Mouse (Mus musculus) limb, embryonic 12.5 days (tissue): ENCODE measurements around the gene Zfp217. TPM values are rescaled to one million over a fixed set of nuclear protein-coding genes. Genes with fewer than 3 reads are reported as not detected.

Source experiments
- ATAC-seq: fragments of 200-750 bp; cut with Nextera tagmentation; 2 replicates; pipeline ENCODE4 v1.8.0; 2017; ENCODE audit warnings: low read depth, moderate TSS enrichment; ENCODE audit not compliant: insufficient number of reproducible peaks, insufficient read depth, low FRiP score, low TSS enrichment
- H3K27ac ChIP-seq: fragments of 300-500 bp; sonication (generic); 2 replicates; pipeline ENCODE4 v1.5.1; 2016; ENCODE audit warnings: mild to moderate bottlenecking, moderate library complexity
- H3K27me3 ChIP-seq: fragments of 300-500 bp; sonication (generic); 2 replicates; pipeline ENCODE4 v1.6.1; 2016; ENCODE audit warnings: mild to moderate bottlenecking, moderate library complexity
- H3K36me3 ChIP-seq: fragments of 300-500 bp; sonication (generic); 2 replicates; pipeline ENCODE4 v1.6.1; 2016; ENCODE audit warnings: mild to moderate bottlenecking, moderate library complexity
- H3K4me1 ChIP-seq: fragments of 300-500 bp; sonication (generic); replicated peaks from 2 replicates; pipeline ENCODE4 v1.6.1; 2016
- H3K4me2 ChIP-seq: fragments of 300-500 bp; sonication (generic); 2 replicates; pipeline ENCODE4 v1.6.1; 2016; ENCODE audit warnings: mild to moderate bottlenecking, moderate library complexity
- H3K4me3 ChIP-seq: fragments of 300-500 bp; sonication (generic); replicated peaks from 2 replicates; pipeline ENCODE4 v1.5.1; 2016; ENCODE audit warnings: mild to moderate bottlenecking
- H3K9ac ChIP-seq: fragments of 300-500 bp; sonication (generic); replicated peaks from 2 replicates; pipeline ENCODE4 v1.6.1; 2016; ENCODE audit warnings: mild to moderate bottlenecking, moderate library complexity
- H3K9me3 ChIP-seq: fragments of 300-500 bp; sonication (generic); 2 replicates; pipeline ENCODE4 v1.6.1; 2016; ENCODE audit warnings: mild to moderate bottlenecking, moderate library complexity
- WGBS: fragments of 180-500 bp; shearing (Covaris S2); methylation state at CpG from one replicate; pipeline ENCODE4 v1.1.7; 2016; 5-methylcytosine and 5-hydroxymethylcytosine counted together
- polyA plus RNA-seq: library from polyadenylated mRNA; unstranded; fragments of >200 nt; fragmentation: Nextera tagmentation; extraction: Ambion mirVana; gene quantifications from 2 replicates; pipeline ENCODE4 v1.2.1, GENCODE M21; 2016

Zfp217 gene
- polyA plus RNA-seq, 1 experiment from 2014 or later, result 5.0 TPM

- 2% methylated on average over 10 of the region's 10 CpGs for WGBS
- peaks cover 36% of the 10 kb centered on the region for H3K4me1 ChIP-seq
Measured at GRCm38 (mm10) chr2:170131981-170132460, 15.9 kb downstream of the Zfp217 start.

GRCm38 (mm10) chr2:170130780-170131645, 16.9 kb downstream of the Zfp217 start:
- peak overlapping the region; percentile 96 for H3K9ac ChIP-seq
- ATAC-seq, result peak; percentile 85
- under 1% methylated on average over 93 of the region's 122 CpGs for WGBS
- no peaks in the 10 kb centered on the region for H3K36me3 ChIP-seq
- H3K27ac ChIP-seq, result peak overlapping the region; percentile 96
- no peaks in the 10 kb centered on the region for H3K27me3 ChIP-seq
- no peaks in the 10 kb centered on the region for H3K9me3 ChIP-seq
- peak overlapping the region; percentile 62 for H3K4me2 ChIP-seq
- H3K4me1 ChIP-seq, result peaks cover 46% of the 10 kb centered on the region
- H3K4me3 ChIP-seq, result peak overlapping the region; percentile 96

More at GRCm38 (mm10) chr2:170131981-170132460, 15.9 kb downstream of the Zfp217 start:
- H3K9ac ChIP-seq, result no peak overlapping the region
- no peaks in the 10 kb centered on the region for H3K9me3 ChIP-seq
- H3K4me3 ChIP-seq, result peak overlapping the region; percentile 96
- no peak for ATAC-seq
- peak overlapping the region; percentile 62 for H3K4me2 ChIP-seq
- H3K27me3 ChIP-seq, result no peaks in the 10 kb centered on the region
- H3K27ac ChIP-seq, result no peak overlapping the region
- no peaks in the 10 kb centered on the region for H3K36me3 ChIP-seq

GRCm38 (mm10) chr2:170129923-170130779, 17.8 kb downstream of the Zfp217 start:
- Histone ChIP-seq H3K27me3 (no peaks in the 10 kb centered on the region), H3K9ac (peak overlapping the region; percentile 96), H3K4me3 (peak overlapping the region; percentile 96), H3K27ac (peak overlapping the region; percentile 96), H3K36me3 (no peaks in the 10 kb centered on the region), H3K4me2 (peak overlapping the region; percentile 62), H3K4me1 (peaks cover 54% of the 10 kb centered on the region), H3K9me3 (no peaks in the 10 kb centered on the region)
- WGBS, result under 1% methylated on average over 48 of the region's 48 CpGs
- peak; percentile 27; the same call in 1 of the 2 replicates for ATAC-seq

GRCm38 (mm10) chr2:170129248-170129922, 18.5 kb downstream of the Zfp217 start:
- Histone ChIP-seq H3K9me3 (no peaks in the 10 kb centered on the region), H3K27me3 (no peaks in the 10 kb centered on the region), H3K4me2 (peak overlapping the region; percentile 62), H3K4me1 (peaks cover 55% of the 10 kb centered on the region), H3K9ac (peak overlapping the region; percentile 96; the same call in 1 of the 2 replicates), H3K27ac (peak overlapping the region; percentile 96), H3K36me3 (no peaks in the 10 kb centered on the region), H3K4me3 (peak overlapping the region; percentile 96)
- 25% methylated on average over 5 of the region's 5 CpGs for WGBS
- ATAC-seq, result no peak

- peaks cover 5% of the 10 kb centered on the region; the same call in 1 of the 2 replicates for H3K36me3 ChIP-seq
- WGBS, result 9% methylated on average over 7 of the region's 7 CpGs
- peak overlapping the region; percentile 1; the same call in 1 of the 2 replicates for H3K4me3 ChIP-seq
- peak overlapping the region; percentile 62 for H3K4me2 ChIP-seq
- no peak for ATAC-seq
- H3K27me3 ChIP-seq, result no peaks in the 10 kb centered on the region
- peak overlapping the region; percentile 74 for H3K27ac ChIP-seq
- H3K9ac ChIP-seq, result no peak overlapping the region
- peaks cover 53% of the 10 kb centered on the region for H3K4me1 ChIP-seq
- H3K9me3 ChIP-seq, result no peaks in the 10 kb centered on the region
Measured at GRCm38 (mm10) chr2:170128461-170129247, 19.2 kb downstream of the Zfp217 start.

- H3K27ac ChIP-seq, result peak overlapping the region; percentile 23; the same call in 1 of the 2 replicates
- WGBS, result 35% methylated on average over 3 of the region's 3 CpGs
Measured at GRCm38 (mm10) chr2:170127523-170127922, 20.4 kb downstream of the Zfp217 start.

GRCm38 (mm10) chr2:170126266-170126665, 21.6 kb downstream of the Zfp217 start:
- Histone ChIP-seq H3K4me3 (no peak overlapping the region), H3K4me2 (no peak overlapping the region), H3K9me3 (no peaks in the 10 kb centered on the region), H3K9ac (no peak overlapping the region), H3K27me3 (no peaks in the 10 kb centered on the region), H3K27ac (no peak overlapping the region), H3K4me1 (peaks cover 49% of the 10 kb centered on the region), H3K36me3 (peaks cover 25% of the 10 kb centered on the region)
- no peak for ATAC-seq
- 72% methylated on average over 1 of the region's 1 CpGs for WGBS

More at GRCm38 (mm10) chr2:170127523-170127922, 20.4 kb downstream of the Zfp217 start:
- no peaks in the 10 kb centered on the region for H3K27me3 ChIP-seq
- peak overlapping the region; percentile 23; the same call in 1 of the 2 replicates for H3K9ac ChIP-seq
- H3K4me3 ChIP-seq, result no peak overlapping the region
- peaks cover 15% of the 10 kb centered on the region for H3K36me3 ChIP-seq
- H3K4me2 ChIP-seq, result peak overlapping the region; percentile 62; the same call in 1 of the 2 replicates
- no peaks in the 10 kb centered on the region for H3K9me3 ChIP-seq
- ATAC-seq, result no peak
- H3K4me1 ChIP-seq, result peaks cover 49% of the 10 kb centered on the region

GRCm38 (mm10) chr2:170122197-170122596, 25.7 kb downstream of the Zfp217 start:
- Histone ChIP-seq H3K27ac (no peak overlapping the region), H3K4me3 (no peak overlapping the region), H3K27me3 (no peaks in the 10 kb centered on the region), H3K9me3 (no peaks in the 10 kb centered on the region), H3K4me1 (peaks cover 32% of the 10 kb centered on the region), H3K4me2 (no peak overlapping the region), H3K36me3 (peaks cover 65% of the 10 kb centered on the region), H3K9ac (no peak overlapping the region)
- ATAC-seq, result no peak
- 87% methylated on average over 7 of the region's 7 CpGs for WGBS

- 90% methylated on average over 19 of the region's 19 CpGs for WGBS
- Histone ChIP-seq H3K36me3 (peaks cover 75% of the 10 kb centered on the region), H3K27ac (no peak overlapping the region), H3K27me3 (no peaks in the 10 kb centered on the region), H3K4me2 (no peak overlapping the region), H3K9me3 (no peaks in the 10 kb centered on the region), H3K4me3 (no peak overlapping the region), H3K9ac (no peak overlapping the region), H3K4me1 (peaks cover 14% of the 10 kb centered on the region)
- ATAC-seq, result no peak
Measured at GRCm38 (mm10) chr2:170120139-170121027, 27.5 kb downstream of the Zfp217 start.
